ENCODE assay signal across 8 mouse cellular contexts in genomic region chr12:76694801-76695505, GRCm38 (mm10). TPM values are rescaled to one million over a fixed set of nuclear protein-coding genes. Genes with fewer than 3 reads are reported as not detected.
DNase-seq lines count a peak whose midpoint lies in the region; ATAC-seq and TF ChIP-seq lines count a peak whose summit lies in the region.

No protein-coding gene starts in this region.

- no peak overlapping the region for H3K9ac ChIP-seq in embryonic facial prominence, embryonic 15.5 days
- 0 out of 2 replicates have a peak overlapping the region, but pooled peaks have one; percentile 6 for H3K9ac ChIP-seq in hindbrain, embryonic 16.5 days (ENCODE audit: low read depth, low read length)
- peak overlapping the region; percentile 56 for H3K9ac ChIP-seq in midbrain, embryonic 13.5 days (replicated peaks)
- 0 out of 2 replicates have a peak overlapping the region, but pooled peaks have one; percentile 23 for H3K9ac ChIP-seq in stomach, postnatal 0 days (ENCODE audit: low read length)

- no peak for TF ChIP-seq EP300 in stomach, postnatal 0 days (optimal IDR thresholded peaks at IDR 0.05)

- no peak overlapping the region for H3K27ac ChIP-seq in embryonic facial prominence, embryonic 15.5 days (replicated peaks)
- H3K27ac ChIP-seq in hindbrain, embryonic 16.5 days (ENCODE audit: low read depth, low read length): peak overlapping the region; percentile 4; the same call in 1 of the 2 replicates
- H3K27ac ChIP-seq in midbrain, embryonic 13.5 days: no peak overlapping the region
- H3K27ac ChIP-seq in stomach, postnatal 0 days (replicated peaks): no peak overlapping the region

- H3K4me1 ChIP-seq in embryonic facial prominence, embryonic 15.5 days: peaks cover 7% of the 10 kb centered on the region
- peaks cover 6% of the 10 kb centered on the region for H3K4me1 ChIP-seq in hindbrain, embryonic 16.5 days (ENCODE audit: control insufficient read depth, insufficient read depth, low read depth, low read length)
- H3K4me1 ChIP-seq in midbrain, embryonic 13.5 days (replicated peaks): peaks cover 11% of the 10 kb centered on the region
- H3K4me1 ChIP-seq in stomach, postnatal 0 days (replicated peaks; ENCODE audit: control insufficient read depth, insufficient read depth): no peaks in the 10 kb centered on the region

- H3K9me3 ChIP-seq in embryonic facial prominence, embryonic 15.5 days (replicated peaks): no peaks in the 10 kb centered on the region
- no peaks in the 10 kb centered on the region for H3K9me3 ChIP-seq in hindbrain, embryonic 16.5 days (ENCODE audit: control insufficient read depth, low read length)
- H3K9me3 ChIP-seq in midbrain, embryonic 13.5 days: no peaks in the 10 kb centered on the region
- no peaks in the 10 kb centered on the region for H3K9me3 ChIP-seq in stomach, postnatal 0 days (ENCODE audit: control insufficient read depth, low read length)

- H3K36me3 ChIP-seq in embryonic facial prominence, embryonic 15.5 days: no peaks in the 10 kb centered on the region
- no peaks in the 10 kb centered on the region for H3K36me3 ChIP-seq in hindbrain, embryonic 16.5 days (ENCODE audit: control insufficient read depth, insufficient read depth, low read length)
- H3K36me3 ChIP-seq in midbrain, embryonic 13.5 days: no peaks in the 10 kb centered on the region
- no peaks in the 10 kb centered on the region for H3K36me3 ChIP-seq in stomach, postnatal 0 days (ENCODE audit: control insufficient read depth, insufficient read depth, low read length)

- 5% methylated on average over 17 of the region's 17 CpGs for WGBS in embryonic facial prominence, embryonic 15.5 days
- 6% methylated on average over 17 of the region's 17 CpGs for WGBS in hindbrain, embryonic 16.5 days
- WGBS in midbrain, embryonic 13.5 days: 3% methylated on average over 17 of the region's 17 CpGs
- 6% methylated on average over 17 of the region's 17 CpGs for WGBS in stomach, postnatal 0 days

- TF ChIP-seq CTCF in stomach, postnatal 0 days (IDR thresholded peaks at IDR 0.05; ENCODE audit: low read depth): no peak; the same call in 1 of the 2 replicates

- H3K27me3 ChIP-seq in embryonic facial prominence, embryonic 15.5 days: no peaks in the 10 kb centered on the region
- H3K27me3 ChIP-seq in hindbrain, embryonic 16.5 days (replicated peaks; ENCODE audit: control insufficient read depth, insufficient read depth, low read length): no peaks in the 10 kb centered on the region
- H3K27me3 ChIP-seq in midbrain, embryonic 13.5 days: 0 out of 2 replicates have a peak, but pooled peaks cover 2% of the 10 kb centered on the region
- no peaks in the 10 kb centered on the region for H3K27me3 ChIP-seq in stomach, postnatal 0 days (ENCODE audit: control insufficient read depth, insufficient read depth, low read length)

- H3K4me2 ChIP-seq in embryonic facial prominence, embryonic 15.5 days (replicated peaks): peak overlapping the region; percentile 51
- H3K4me2 ChIP-seq in hindbrain, embryonic 16.5 days (ENCODE audit: low read length): peak overlapping the region; percentile 53
- peak overlapping the region; percentile 57 for H3K4me2 ChIP-seq in midbrain, embryonic 13.5 days (replicated peaks)
- peak overlapping the region; percentile 55 for H3K4me2 ChIP-seq in stomach, postnatal 0 days (replicated peaks; ENCODE audit: low read depth)

- intact Hi-C loops in left cerebral cortex, postnatal 4 days (cut with DNase I): loop anchor here (5.0 kb wide), 1 partner anchor 33 kb away; no protein-coding TSS in a partner anchor

- peak; percentile 83 for ATAC-seq in activated CD4-positive, CD25-positive, alpha-beta regulatory T cell, adult 4 months
- ATAC-seq in embryonic facial prominence, embryonic 15.5 days (ENCODE audit: insufficient number of reproducible peaks, low FRiP score, low TSS enrichment, low read depth): no peak
- ATAC-seq in hindbrain, embryonic 16.5 days: peak; percentile 85
- ATAC-seq in midbrain, embryonic 13.5 days: no peak
- no peak; the same call in 1 of the 2 replicates for ATAC-seq in stomach, postnatal 0 days (ENCODE audit: low FRiP score, low TSS enrichment)

- H3K4me3 ChIP-seq in embryonic facial prominence, embryonic 15.5 days (replicated peaks): peak overlapping the region; percentile 26
- H3K4me3 ChIP-seq in hindbrain, embryonic 16.5 days (ENCODE audit: low read length): peak overlapping the region; percentile 12; the same call in 1 of the 2 replicates
- peak overlapping the region; percentile 31 for H3K4me3 ChIP-seq in midbrain, embryonic 13.5 days (replicated peaks)
- peak overlapping the region; percentile 28; the same call in 1 of the 2 replicates for H3K4me3 ChIP-seq in stomach, postnatal 0 days (ENCODE audit: low read depth, low read length)

- DNase-seq in gastrocnemius, adult 18-20 months (ENCODE audit: low spot score): peak; percentile 38
- DNase-seq in gastrocnemius, postnatal 10 days: no peak
- DNase-seq in left cerebral cortex, postnatal 4 days: peak; percentile 36
- DNase-seq in stomach, postnatal 0 days (ENCODE audit: low spot score): peak; percentile 34

RNA-seq across cellular contexts. Expression of gene Sptb, which starts 15.4 kb away (rescaled TPM):
- 100 to 1,000 TPM; 158 to 172 TPM for total RNA-seq in gastrocnemius, adult 18-20 months (2021)
- 100 to 1,000 TPM; 102 TPM for total RNA-seq in gastrocnemius, postnatal 10 days (2021)
- polyA plus RNA-seq in activated CD4-positive, CD25-positive, alpha-beta regulatory T cell, adult 4 months (2017; shearing (Covaris generic)): under 1 TPM; 0.28 to 0.37 TPM
- polyA plus RNA-seq in embryonic facial prominence, embryonic 15.5 days (2015; fragmentation: Nextera tagmentation; extraction: Ambion mirVana): 0.76 and 0.85 TPM in 2 replicates
- polyA plus RNA-seq in hindbrain, embryonic 16.5 days (2015; fragmentation: Nextera tagmentation; extraction: Ambion mirVana): 7.0 and 8.4 TPM in 2 replicates
- 10 to 100 TPM; 35.4 to 39.8 TPM for total RNA-seq in left cerebral cortex, postnatal 4 days (2021)
- polyA plus RNA-seq in midbrain, embryonic 13.5 days (2015; fragmentation: Nextera tagmentation; extraction: Ambion mirVana): 1.1 TPM in 2 replicates
- 0.29 and 0.30 TPM in 2 replicates for polyA plus RNA-seq in stomach, postnatal 0 days (2015; fragmentation: Nextera tagmentation; extraction: Ambion mirVana)

Comparison
In these comparisons a context has a peak if more than half of its experiments do, and no peak if none do; other contexts are left out.
1. ATAC-seq: peak in activated CD4-positive, CD25-positive, alpha-beta regulatory T cell, adult 4 months (single experiment) and hindbrain, embryonic 16.5 days (single experiment); none in embryonic facial prominence, embryonic 15.5 days (single experiment), midbrain, embryonic 13.5 days (single experiment) and stomach, postnatal 0 days (single experiment).
2. Peak in every context shown above with its lines, with median percentiles within 50 percentile points of each other: H3K4me2 ChIP-seq and H3K4me3 ChIP-seq.